Mouse (Mus musculus) gastrocnemius, postnatal 14 days (tissue): ENCODE measurements around the gene Krt6b. TPM values are rescaled to one million over a fixed set of nuclear protein-coding genes. Genes with fewer than 3 reads are reported as not detected.
"Not testable (repeated sequence)": the region's sequence is repeated elsewhere in the genome, so short reads cannot be mapped to it uniquely, and the experiment has no call there.

Source experiments
- DNase-seq: peaks from one replicate; pipeline ENCODE4 v3.0.0; 2021; ENCODE audit warnings: mixed read lengths
- intact Hi-C: fragments of 180-260 bp; cut with DNase I; formaldehyde crosslinking; loops from one replicate; pipeline ENCODE4 v1.15.1; 2025; ENCODE audit warnings: low total_unique reads
- long read RNA-seq, 2 experiments: library from polyadenylated mRNA; stranded (forward); transcript quantifications; one replicate each; pipeline ENCODE4 v2.0.0; 2021
- total RNA-seq, 2 experiments: library from RNA; stranded (reverse); gene quantifications; 2 replicates each; pipeline ENCODE4 v1.2.3; 2021

Gene Krt6b
- not detected for total RNA-seq
- long read RNA-seq, experiment 1: 0 reads
- long read RNA-seq, experiment 2: 0 reads

DNA sequence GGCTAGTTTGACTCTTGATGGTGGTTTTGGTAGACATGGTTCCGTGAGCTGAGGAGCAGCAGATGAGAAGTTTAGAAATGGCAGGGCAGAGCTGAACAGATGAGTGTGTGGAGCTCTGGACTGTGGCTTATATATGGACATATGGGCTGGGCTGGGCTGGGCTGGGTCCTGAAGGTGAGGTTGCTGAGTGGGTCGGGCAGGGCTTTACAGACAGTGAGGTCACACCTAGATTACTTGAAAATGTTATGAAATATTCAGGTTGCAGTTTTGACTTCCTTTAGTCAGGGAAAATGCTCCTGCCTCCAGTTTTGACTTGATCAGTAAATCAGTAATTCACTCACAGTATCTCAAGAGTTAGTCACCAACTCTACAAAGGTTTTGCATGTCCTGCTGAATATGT lies at the start of gene Krt6b:
Gene Krt6b, minus strand, starts transcription at position 101 of the 400 bp plus-strand sequence.
- intact Hi-C loops: no loop called here

DNA sequence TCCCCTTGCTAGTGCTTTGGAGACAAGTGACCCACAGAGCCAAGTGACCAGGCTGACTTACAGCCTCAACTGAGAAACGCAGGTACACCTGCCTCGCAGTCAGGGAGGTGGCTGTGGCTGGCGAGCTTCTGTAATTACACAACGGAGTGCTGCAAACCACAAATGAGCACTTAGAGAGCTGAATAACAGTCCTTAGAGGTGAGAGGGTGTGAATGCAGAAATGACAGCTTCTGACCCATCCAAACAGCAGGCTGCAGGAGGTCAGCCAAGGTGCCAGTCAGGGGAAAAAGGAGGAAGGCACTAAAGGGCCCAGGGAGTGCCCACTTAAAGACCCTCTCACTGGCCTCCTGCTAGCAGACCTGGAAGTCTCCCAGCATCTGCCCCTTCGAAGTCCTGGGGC lies 44.6 kb upstream of the Krt6b start:
- intact Hi-C loops: no loop called here
- DNase-seq: no peak

More for the DNA sequence above, at the start of gene Krt6b:
- DNase-seq: no peak

DNA sequence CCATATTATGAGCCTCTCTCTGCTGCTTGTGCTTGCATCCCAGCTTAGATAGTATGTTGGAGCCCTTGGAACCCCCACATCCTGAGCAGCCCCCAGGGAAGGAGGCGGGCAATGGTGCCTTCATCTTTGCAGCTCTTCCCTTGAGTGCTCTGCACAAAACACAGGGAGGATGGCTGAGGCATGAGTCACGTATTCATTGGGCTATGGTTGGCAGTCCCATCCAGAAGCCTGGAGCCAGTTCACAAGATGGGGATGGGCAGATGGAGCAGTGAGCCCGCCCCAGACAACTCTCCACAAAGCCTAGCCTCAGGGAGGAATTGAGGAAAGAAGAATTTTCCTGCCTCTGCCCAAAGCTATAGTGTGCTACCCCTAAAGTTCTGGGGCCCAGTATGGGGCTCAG lies 35.7 kb upstream of the Krt6b start:
- intact Hi-C loops: no loop called here
- no peak for DNase-seq

DNA sequence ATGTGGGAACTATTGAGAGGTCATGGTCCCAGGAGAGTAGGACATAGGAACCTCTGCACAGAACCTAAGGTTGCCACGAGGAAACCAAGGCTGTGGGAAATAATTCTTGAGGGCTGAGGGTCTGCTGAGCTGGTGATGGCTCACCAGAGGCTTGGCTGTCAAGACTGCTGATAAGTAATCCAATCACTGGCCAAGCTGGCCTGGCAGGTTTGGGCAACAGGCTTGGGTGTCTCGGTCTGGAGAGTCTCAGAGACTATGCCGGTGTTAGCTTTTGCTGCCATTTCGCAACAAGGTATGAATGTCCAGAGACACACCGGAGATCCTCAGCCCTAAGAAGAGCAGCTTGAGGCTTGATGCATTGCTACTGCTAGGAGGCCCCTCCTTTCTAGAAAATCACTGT lies 34.3 kb upstream of the Krt6b start:
- intact Hi-C loops: no loop called here
- no peak for DNase-seq

DNA sequence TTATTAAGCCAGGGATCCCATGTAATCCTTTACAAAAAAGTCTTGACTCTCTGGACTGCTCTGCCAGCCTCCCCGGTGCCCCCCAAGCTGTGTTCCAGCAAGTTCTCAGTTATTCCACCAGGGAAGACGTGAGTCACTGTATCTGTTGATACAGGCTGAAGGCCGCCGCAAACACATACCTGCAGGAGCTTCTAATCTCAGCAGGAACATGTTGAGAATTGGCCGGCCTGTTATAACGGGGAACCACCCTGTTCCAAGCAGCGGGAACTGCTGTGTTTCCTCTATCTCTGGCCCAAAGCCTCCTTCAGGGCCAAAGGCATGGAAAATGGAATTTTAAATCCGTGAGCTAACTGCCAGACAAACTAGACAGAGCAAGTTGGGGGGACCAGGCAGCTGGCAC lies 33.6 kb upstream of the Krt6b start:
- intact Hi-C loops: no loop called here
- no peak for DNase-seq

DNA sequence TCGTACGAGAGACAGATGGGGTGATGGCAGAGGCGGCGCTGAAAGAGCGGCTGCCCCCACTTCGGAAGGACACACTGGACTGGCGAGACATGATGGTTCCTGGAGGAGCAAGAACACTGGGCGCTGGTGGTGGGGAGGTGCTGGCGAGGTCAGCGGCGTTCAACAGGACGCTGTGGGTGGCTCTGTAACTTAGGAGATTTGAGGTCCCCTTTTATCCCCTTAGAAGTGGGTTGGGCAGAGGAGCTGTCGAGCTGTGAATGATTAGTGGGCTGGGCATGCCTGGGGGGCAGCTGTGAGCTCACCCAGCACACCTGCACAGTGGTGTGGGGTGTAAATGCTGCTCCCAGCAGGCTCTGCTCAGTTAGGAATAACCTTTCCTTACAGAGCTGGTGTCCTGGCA lies 32.6 kb upstream of the Krt6b start, which contains the start of gene Krt5:
Gene Krt5, minus strand, starts transcription at position 179 of the 400 bp plus-strand sequence.
- intact Hi-C loops: no loop called here
- no peak for DNase-seq

DNA sequence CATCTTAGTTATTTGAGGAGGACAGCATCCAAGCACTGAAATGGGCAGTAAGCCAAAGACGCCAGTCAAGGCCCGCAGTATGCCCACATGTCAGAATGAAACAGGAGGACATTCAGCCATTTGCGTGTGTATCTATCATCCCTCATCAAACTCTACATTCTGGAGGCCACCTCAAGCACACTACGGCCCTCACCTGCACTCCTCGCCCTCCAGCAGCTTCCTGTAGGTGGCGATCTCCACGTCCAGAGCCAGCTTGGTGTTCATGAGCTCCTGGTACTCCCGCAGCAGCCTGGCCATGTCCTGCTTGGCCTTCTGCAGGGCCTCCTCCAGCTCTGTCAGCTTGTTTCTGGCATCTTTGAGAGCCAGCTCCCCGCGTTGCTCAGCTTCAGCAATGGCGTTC lies 28.6 kb upstream of the Krt6b start:
- no peak for DNase-seq
- intact Hi-C loops: no loop called here

DNA sequence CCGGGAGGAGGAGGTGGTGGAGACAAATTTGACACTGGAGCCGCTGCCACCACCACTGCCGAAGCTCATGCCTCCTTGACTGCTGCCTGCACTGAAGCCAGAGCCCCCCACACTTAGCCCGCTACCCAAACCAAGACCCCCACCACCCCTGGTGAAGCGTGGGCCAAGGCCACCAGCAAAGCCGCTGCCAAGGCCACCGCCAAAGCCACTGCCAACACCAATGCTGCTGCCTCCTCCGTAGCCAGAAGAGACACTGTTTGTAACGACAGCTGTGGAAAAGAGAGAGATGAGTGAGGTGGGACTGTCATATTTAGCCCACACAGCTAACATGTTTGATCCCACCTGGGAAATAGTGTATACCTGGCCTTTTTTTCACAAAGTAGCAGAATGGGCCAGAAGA lies 27.4 kb upstream of the Krt6b start:
- DNase-seq: no peak
- intact Hi-C loops: no loop called here

DNA sequence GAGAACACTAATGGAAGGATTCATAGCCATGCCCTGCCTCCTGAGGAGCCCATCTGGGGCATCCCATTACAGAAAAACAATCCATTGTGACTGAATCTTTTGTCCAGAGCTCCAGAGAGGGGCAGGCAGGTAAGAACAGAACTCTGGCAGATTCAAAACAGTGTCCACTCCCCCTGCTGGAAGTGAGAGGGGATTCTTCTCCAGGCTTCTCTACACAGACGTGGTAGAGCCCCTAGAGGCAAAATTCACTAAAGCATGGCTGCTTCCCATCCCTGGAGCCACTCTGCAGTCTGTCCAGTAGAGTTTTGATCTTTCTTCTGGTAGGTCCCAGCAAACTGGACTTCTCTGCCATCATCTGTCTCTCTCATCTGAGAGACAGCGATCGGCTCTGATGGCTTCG lies 24.0 kb upstream of the Krt6b start:
- intact Hi-C loops: no loop called here
- no peak for DNase-seq

DNA sequence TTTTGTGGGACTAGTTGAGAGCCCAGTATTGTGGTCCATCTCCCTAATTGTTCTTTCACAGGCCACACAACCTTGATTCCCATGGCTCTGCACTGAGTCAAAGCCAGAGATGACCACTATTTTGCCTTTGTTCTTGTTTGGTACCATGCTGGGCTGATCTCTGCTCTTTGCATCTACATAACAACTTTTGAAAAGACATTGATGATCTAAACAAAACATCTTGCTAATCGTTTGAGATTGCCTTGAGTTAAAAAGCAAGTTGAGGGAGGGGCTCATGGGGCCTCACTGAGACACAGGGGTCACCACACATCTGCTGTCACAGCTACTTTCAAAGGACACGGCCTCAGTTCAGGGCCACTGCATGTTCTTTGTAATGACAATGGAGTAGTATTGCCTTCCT lies 22.3 kb upstream of the Krt6b start:
- intact Hi-C loops: no loop called here
- no peak for DNase-seq

DNA sequence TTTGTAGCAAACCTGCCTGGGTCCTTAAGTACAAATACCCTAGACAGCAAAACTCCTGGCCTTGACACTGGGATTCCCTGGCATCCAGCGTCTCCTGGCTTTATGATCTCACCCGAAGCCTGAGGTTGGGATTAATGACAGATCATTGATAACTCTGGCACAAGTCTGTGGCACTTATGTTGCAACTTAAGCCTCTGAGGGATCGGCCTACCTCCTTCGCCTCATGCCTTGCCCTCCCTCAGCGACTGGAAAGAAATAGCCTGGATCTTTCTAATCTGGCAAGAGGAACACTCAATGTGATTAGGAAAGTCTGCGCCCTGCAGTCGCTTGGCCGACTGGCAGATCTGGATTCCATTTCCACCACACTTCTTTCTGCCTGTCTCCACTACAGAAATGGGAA lies 19.8 kb upstream of the Krt6b start:
- no peak for DNase-seq
- intact Hi-C loops: no loop called here

DNA sequence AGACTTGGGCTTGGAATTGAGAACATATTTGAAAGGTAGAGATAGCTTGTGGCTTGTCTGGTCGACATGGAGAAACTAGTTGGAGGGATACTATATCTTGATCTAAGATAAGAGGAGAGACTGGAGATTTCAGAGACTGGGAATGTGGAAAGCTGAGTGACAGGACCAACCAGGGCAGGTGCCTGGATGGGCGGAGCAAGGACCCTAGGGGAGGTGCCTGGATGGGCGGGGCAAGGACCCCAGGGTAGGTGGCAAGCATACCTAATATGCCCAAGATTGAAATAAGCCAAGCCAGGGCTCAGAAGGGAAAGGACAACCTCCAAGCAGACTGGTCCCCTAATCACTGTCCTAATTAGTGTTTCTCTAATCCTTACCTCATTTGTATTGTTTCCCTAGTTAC lies 19.1 kb upstream of the Krt6b start:
- intact Hi-C loops: no loop called here
- no peak for DNase-seq

DNA sequence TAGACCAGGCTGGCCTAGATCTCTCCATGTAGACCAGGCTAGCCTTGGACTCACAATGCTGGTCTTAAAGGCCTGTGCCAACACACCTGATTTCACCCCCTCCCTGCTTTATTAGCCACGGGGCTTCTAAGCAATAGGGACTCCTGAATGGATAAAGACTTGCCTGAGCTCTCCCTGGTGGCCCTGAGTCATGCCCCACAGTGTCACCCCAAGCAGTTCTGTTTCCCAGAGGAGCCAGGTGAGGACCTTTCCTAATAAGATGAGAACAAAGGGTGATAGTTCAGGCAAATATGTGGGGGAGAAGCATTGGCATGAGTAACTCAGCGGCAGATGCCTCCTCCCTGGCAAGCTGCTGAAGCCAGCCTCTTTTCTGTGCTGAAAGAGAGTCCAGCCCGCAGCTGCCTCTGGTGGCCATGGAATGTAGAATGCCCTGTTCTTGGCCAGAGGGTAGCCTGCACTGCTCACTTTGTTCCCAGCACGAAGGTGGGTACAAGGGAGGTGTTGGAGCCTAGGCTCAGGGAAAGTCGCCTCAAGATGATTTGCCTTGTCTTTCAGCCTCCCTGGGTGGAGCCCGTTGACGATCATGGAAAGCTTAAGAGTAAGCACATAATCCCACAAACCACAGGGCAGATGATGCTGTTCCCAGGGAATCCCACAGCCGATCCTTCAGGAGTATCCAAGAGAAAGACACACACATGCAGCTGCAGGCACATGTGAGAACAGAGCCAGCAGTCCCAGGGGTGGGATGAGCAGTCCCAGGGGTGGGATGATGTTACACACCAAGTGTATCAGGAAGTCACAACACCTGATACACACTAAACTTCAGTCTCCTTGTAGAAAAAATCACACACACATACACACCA lies 17.5 kb upstream of the Krt6b start:
- intact Hi-C loops: no loop called here
- no peak for DNase-seq

DNA sequence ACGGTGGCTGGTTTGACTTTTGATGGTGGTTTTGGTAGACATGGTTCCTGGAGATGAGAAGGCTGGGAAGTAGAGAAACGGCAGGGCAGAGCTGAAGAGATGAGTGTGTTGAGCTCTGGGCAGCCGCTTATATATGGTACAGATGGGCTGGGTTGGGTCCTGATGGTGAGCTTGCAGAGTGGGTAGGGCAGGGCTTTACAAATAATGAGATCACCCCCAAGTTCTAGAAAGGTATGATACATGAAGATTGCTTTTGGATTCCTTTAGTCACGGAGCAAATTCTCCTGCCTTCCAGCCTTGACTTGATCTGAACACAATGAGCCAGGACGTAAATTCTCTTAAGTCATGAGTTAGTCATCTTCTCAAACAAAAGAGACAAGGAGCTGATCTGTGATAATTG lies 14.1 kb upstream of the Krt6b start, which contains the start of gene Krt6a:
Gene Krt6a, minus strand, starts transcription at position 101 of the 400 bp plus-strand sequence.
- DNase-seq: no peak
- intact Hi-C loops: no loop called here

DNA sequence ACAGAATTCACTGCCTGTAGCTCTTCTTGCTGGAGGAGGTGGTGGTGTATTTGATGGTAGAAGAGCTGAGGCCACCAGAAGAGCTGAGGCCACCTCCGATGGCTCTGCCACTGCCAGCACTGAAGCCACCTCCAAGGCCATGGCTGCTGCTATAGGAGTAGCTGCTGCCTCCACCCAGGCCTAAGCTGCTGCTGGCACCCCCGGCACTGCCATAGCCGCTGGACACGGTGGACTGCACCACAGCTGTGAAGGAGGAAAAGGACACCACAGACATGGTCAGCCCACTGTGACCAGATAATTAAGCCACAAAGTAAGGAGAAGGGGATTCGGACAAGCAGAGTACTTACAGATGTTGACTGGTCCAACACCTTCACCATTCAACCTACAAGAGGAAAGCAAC lies 10.4 kb upstream of the Krt6b start:
- intact Hi-C loops, DNase-seq: not testable (repeated sequence)

DNA sequence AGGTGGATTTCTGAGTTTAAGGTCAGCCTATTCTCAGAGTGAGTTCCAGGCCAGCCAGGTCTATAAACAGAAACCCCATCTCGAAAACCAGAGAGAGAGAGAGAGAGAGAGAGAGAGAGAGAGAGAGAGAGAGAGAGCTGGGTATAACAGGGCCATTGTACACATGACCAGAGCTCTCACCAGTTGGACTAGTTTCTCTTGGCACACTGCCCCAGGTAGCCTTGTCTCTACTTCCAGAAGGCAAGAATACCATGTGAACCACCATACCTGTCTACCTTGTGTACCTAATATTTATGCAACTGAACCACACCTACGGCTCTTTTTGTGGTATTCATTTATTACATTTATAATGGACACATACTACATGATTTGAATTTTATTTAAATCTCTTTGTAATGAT lies 8.1 kb upstream of the Krt6b start:
- intact Hi-C loops: no loop called here
- no peak for DNase-seq

DNA sequence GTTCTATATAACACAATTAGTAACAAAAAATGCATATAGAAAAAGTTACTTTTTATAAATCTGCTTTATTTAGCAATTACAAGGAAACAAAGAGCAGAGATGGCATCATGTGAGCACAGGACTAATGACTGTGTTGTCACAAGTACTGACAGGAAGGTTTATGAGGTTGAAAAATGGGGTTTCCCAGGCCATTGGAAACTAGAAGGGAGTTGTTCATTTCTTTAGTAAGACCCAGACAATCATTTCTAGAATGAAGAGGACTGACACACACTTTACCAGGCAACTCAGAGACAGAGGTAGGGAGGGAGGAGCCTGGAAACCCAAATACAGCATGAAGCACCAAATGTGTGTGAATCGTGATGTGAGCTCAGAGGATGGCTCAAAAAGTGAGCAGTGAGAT lies 4.1 kb downstream of the Krt6b start:
- DNase-seq: no peak
- intact Hi-C loops: no loop called here

DNA sequence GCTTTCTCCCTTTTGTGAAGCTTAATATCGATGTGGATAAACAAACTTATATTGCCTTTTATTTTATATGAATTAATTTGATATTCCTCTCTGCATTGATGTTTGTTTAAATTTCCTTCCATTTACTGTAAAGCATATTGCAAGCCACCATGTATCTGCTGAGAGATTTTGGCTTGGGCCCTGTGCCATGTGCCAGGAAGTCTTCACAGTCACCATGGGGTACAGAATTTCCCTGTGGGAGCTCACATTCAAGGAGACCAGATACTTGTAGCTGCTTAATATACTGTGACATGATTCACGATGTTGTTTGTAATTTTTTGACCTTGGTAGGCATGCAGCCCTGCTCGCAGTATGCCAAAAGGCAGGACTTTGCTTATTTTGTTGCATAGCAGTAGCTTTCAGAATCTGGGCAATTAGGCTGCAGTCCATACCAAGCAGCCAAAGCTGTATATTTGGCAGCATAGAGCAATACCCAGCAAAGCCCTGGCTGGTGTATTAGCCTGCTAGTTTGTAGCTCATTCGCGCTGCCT lies 27.3 kb downstream of the Krt6b start:
- no peak for DNase-seq
- intact Hi-C loops: no loop called here

DNA sequence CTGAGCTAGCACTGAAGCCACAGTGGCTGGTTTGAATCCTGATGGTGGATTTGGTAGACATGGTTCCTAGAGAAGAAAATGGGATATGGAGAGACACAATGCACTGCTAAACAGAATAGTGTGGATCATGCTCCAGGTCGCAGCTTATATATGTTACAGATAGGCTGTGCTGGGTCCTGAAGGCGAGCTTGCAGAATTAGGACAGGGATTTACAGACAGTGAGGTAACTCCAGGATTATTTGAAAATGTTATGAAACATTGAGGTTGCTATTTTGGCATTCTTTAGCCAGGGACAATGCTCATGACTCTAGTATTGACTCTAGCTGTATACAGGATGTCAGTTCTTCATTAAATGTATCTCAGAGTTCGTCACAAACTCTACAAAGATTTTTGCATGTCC lies 32.8 kb downstream of the Krt6b start, which contains the start of gene Gm5478:
Gene Gm5478, minus strand, starts transcription at position 101 of the 400 bp plus-strand sequence.
- intact Hi-C loops: no loop called here
- DNase-seq: no peak

DNA sequence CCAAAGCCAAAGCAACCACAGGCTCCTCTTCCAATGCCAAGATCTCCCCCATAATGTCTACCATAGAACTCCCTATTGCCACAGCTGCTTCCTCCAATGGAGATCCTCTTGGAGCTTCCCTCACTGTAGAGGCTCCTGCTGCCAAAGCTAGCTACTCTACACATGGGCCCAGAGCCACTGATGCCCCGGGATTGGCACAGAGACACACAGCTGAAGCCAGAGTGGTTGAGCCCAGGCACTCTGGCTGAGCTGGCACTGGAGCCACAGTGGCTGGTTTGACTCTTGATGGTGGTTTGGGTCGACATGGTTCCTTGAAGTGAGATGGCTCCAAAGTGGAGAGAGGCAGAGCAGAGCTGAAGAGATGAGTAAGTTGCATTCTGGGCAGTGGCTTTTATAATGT lies 52.2 kb downstream of the Krt6b start, which contains the start of gene Gm5414:
Gene Gm5414, minus strand, starts transcription at position 305 of the 400 bp plus-strand sequence.
- intact Hi-C loops: no loop called here
- no peak for DNase-seq
